Mouse (Mus musculus): ENCODE measurements around the gene Fam174b.
A peak's percentile ranks its signal among the peaks of the same experiment; 100 is the strongest.

The Fam174b gene

GRCm38 (mm10) chr7:73753598-73753997 lies 13.5 kb downstream of the Fam174b start:
- no peak for DNase-seq

- DNase-seq: peak; percentile 25
Measured at GRCm38 (mm10) chr7:73755377-73756110, 15.4 kb downstream of the Fam174b start.

- DNase-seq: peak; percentile 34
Measured at GRCm38 (mm10) chr7:73761691-73762189, 21.6 kb downstream of the Fam174b start.

- no peak for DNase-seq
Measured at GRCm38 (mm10) chr7:73764679-73765078, 24.6 kb downstream of the Fam174b start.

- DNase-seq: no peak
Measured at GRCm38 (mm10) chr7:73765186-73765903, 25.2 kb downstream of the Fam174b start.

- DNase-seq: peak; percentile 50
Measured at GRCm38 (mm10) chr7:73769224-73769623, 29.1 kb downstream of the Fam174b start.

GRCm38 (mm10) chr7:73771384-73772274 lies 31.5 kb downstream of the Fam174b start:
- no peak for DNase-seq

GRCm38 (mm10) chr7:73772275-73772765 lies 32.2 kb downstream of the Fam174b start:
- peak; percentile 35 for DNase-seq

GRCm38 (mm10) chr7:73774781-73775180 lies 34.7 kb downstream of the Fam174b start:
- DNase-seq: no peak

GRCm38 (mm10) chr7:73777777-73778176 lies 37.7 kb downstream of the Fam174b start:
- DNase-seq: no peak

GRCm38 (mm10) chr7:73784736-73785428 lies 44.8 kb downstream of the Fam174b start:
- DNase-seq: peak; percentile 44

GRCm38 (mm10) chr7:73785815-73786214 lies 45.7 kb downstream of the Fam174b start:
- DNase-seq: no peak

- no peak for DNase-seq
Measured at GRCm38 (mm10) chr7:73787513-73787912, 47.4 kb downstream of the Fam174b start.

GRCm38 (mm10) chr7:73791096-73791495 lies 51.0 kb downstream of the Fam174b start:
- DNase-seq: peak; percentile 34

GRCm38 (mm10) chr7:73792155-73792554 lies 52.1 kb downstream of the Fam174b start:
- DNase-seq: peak; percentile 13

- peak; percentile 46 for DNase-seq
Measured at GRCm38 (mm10) chr7:73792641-73793040, 52.5 kb downstream of the Fam174b start.

GRCm38 (mm10) chr7:73809261-73809660 lies 69.2 kb downstream of the Fam174b start:
- DNase-seq: peak; percentile 45

GRCm38 (mm10) chr7:73811439-73811838 lies 71.3 kb downstream of the Fam174b start:
- DNase-seq: no peak

- DNase-seq: no peak
Measured at GRCm38 (mm10) chr7:73812176-73812575, 72.1 kb downstream of the Fam174b start.

GRCm38 (mm10) chr7:73813887-73814286 lies 73.8 kb downstream of the Fam174b start:
- DNase-seq: no peak

- DNase-seq: no peak
Measured at GRCm38 (mm10) chr7:73814454-73814853, 74.4 kb downstream of the Fam174b start.

All from lung, postnatal 10 days (tissue).